Mouse (Mus musculus) thymus, postnatal 25 days (tissue): ENCODE measurements at regions not wholly inside any gene's neighbourhood (a gene's known extent, or its start where the extent isn't known, plus 50 kb on each side); places are given as distances from the start of the nearest gene placed in this dataset.

Experiments used
- DNase-seq: peaks from one replicate; pipeline ENCODE4 v3.0.0; 2022

GRCm38 (mm10) chr9:32815473-32815872 lies 179.5 kb downstream of the Ets1 start:
- peak; percentile 66 for DNase-seq

GRCm38 (mm10) chr9:32816649-32817425 lies 180.8 kb downstream of the Ets1 start:
- peak; percentile 47 for DNase-seq

GRCm38 (mm10) chr9:32817442-32818358 lies 181.7 kb downstream of the Ets1 start:
- DNase-seq, result no peak

GRCm38 (mm10) chr9:32823439-32824133 lies 187.6 kb downstream of the Ets1 start:
- no peak for DNase-seq

DNA sequence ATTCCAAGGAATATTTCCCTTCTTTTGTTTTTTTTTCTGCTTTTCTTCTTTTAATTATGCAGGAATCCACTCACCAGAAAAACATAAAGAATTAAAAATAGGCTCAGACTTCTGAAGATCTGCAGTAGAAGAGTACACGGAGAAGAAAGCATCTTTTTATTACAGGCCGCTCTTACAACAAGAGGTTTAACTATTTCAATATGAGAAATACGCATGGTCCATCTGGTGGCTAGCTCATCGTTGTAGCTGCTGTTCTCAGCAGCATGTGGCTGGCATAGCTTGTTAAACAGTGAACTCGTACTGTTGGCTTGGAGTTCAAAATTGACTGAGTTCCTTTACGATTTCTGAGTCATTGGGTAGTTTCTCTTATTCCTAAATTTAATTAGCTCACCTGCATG lies 188.1 kb downstream of the Ets1 start:
- no peak for DNase-seq

- DNase-seq, result no peak
These were observed 194.4 kb downstream of the Ets1 start for GRCm38 (mm10) chr9:32830268-32830891.

GRCm38 (mm10) chr9:32833373-32833772 lies 197.4 kb downstream of the Ets1 start:
- no peak for DNase-seq

DNA sequence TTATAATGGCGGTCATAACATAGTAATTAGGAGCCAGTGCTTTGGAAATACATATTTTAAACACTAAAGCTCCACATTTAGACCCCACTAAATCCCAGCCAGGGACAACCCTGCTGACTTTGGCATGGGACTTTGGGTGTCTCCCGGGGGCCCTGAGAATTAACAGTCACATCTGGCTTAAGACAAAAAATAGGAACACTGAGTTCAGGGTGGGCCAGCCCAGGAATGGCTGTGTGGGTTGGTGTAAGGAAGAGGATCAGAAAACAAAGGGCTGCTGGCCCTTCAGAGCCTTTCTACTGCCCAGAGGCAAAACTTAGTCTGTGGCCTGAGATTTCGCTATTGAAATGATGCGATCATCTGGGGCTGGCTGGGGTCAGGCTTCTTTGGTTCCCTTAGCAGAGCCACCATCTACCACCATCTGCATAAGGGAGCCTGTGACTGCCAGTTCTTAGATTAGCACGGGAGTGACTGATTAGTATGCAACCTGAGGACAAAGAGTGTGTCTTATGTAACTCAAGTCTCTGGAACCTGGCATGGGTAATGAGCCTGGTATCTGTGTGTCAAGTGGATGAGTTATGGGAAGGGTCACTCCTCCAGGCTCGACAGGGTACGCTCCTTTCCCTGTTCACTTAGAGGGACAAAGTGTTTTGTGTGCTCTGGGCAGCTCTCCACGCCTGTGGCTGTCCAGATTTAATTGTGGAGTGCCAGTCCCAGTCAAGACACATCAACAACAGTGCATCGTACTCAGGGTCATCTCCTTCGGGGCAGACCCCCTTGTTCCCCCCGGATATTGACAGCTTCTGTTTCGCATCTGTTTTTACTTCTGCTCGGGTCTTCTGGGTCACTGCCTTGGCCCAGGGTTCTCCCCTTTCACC lies 199.0 kb downstream of the Ets1 start:
- no peak for DNase-seq

DNA sequence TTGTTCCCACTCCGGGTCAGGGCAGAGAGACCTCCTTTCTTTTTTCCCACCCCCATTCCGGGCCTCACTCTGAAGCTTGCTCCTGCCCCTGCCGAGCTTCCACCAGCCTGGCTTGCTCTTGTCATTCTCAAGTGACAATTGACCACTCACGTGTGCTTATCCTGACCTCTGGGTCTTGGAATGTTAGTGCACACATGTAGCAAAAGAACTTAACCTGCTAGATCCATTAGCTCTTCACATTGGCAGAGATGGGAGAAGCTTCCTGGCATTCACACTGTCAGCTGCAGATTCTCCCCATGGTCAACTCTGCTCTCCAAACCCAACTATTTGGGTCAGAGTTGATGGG lies 199.6 kb downstream of the Ets1 start:
- DNase-seq, result no peak

DNA sequence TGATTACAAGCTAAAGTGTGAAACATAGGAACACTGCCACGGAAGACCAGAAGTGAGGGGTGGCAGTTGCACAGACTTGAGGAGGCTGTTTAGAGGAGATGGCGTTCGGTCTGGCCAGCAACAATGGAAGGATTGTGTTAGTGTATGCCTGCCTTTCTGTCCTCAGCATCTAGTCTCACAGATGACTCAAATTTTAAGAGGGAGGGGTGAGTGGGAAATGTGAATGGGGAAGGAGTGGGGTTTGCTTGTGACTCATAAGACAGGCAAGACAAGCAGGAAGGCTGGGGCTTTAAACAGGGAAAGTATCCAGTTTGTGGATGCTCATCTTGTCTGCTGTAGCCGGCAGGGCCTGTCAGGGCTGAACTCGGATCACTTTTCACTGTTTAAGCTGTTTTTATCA lies 200.3 kb downstream of the Ets1 start:
- no peak for DNase-seq

GRCm38 (mm10) chr9:32847361-32847760 lies 211.3 kb downstream of the Ets1 start:
- no peak for DNase-seq

DNA sequence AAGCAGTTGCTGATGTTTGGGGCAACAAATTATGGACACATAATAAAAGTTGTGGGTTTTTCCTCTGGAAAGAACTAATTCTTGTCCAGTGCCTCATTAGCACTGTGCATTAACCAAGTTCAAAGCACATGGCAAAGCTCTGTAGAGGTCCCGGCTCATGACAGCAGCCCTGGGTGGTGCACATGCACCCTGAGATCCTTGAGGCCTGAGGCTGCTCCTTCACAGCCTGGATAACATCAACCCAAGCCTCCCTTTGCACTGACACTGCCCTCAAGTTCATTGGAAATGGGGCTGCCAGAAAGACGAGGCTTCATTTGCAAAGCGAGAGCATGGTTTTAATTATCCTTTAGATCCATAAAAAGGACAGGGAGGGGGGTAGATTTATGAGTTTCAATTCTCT lies 216.3 kb downstream of the Ets1 start:
- DNase-seq, result no peak

DNA sequence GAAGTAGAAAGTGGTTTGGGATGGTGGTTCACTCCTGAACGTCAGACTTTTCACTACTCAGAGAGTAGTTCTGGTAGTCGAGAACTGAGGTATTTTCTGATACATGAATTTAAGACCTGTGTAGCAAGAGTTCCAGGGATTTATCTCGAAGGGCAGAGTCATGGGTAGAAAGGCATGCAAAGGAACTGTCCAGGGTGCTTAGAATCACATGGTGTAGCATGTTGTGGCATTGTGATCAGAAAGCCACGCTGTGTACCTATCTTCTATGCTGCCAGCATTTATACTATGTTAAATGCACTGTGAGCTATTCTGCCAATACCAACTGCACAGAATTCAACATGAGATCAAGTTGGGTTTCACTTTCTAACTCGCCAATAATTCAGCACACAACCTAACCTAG lies 227.3 kb downstream of the Ets1 start:
- DNase-seq, result no peak

DNA sequence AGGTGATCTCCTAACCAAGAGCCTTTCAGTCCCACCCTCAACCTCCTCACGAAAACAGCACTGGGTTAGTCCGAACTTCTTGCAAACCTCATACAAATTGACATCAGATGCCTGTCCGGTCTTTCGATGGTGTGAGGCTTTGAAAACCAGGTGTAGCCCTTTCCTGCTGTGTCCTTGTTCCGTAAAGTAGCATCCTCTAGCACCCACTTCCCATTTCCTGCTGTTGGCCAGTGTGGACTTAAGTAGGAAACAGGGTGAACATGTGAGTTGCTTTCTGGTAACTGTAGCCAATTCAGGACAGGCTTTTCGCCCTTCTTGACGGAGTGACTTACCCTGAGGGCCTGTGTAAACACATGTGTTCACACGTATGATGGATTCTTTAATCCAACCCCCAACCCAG lies 232.9 kb downstream of the Ets1 start:
- DNase-seq, result no peak

GRCm38 (mm10) chr9:32874306-32874875 lies 238.4 kb downstream of the Ets1 start:
- DNase-seq, result no peak

DNA sequence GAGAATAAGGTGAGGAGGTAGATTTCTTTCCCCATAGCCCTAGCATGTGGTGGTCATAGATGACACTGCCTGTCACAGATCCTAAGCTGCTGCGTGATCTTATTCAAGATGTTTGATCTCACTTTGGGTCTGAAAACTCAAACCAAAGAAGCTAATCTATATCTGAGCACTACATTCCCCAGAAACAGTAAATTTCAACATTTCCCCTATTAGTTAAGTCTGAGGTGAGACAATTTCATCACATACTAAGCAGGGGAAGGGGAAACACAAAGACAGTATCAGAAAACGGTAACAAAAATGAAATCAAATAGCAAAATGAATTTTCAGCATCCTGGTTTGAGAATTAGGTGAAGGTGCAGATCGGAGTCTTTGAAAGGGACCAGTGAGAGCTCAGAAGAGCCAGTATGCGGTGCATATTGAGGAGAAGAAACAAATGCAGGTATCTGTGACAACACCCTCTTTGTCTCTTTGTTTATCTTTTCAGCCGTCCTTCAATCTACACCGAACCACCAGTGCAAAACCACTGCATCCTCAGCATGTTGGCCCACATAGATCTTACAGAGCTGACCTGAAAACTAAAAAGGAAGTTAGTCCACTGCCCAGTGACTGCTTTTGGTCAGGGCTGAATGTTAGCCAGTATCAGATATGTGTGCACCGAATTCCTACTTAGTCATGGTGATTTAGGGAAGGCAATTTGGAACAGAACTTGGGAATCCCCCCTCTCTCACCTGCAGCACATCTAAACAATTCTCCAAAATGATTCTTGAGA lies 247.0 kb downstream of the Ets1 start:
- DNase-seq, result no peak

DNA sequence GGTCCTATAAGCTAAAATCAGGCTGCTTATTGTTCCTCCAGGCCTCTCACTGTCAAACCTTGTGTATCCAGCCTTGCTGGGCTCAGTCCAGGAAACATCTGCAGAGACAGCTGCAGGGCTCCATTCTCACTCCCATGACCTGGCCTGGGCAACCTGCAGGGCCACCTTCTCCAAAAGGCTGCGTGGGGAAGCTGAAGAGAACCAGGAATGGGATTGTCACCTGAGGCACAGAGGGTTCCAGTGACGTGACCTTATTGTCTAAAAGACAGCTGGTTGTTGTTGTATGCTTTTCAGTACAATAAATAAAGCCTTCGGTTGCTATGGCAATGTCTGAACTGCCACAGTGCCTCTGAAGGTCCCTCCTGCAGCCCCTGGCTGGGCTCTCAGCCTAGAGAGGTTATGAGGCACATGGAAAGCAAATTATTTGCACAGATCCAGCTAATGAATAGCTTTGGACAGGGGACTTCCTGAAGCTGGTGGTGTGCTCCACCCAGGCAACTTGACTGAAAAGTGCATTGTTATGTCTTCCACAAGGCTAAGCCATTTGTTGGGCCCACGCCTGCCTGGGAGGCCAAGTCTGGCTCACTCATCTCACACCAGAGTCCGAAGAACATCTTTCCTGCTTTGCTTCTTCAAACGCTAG lies 250.1 kb downstream of the Ets1 start:
- no peak for DNase-seq

GRCm38 (mm10) chr9:32899801-32900200 lies 263.8 kb downstream of the Ets1 start:
- DNase-seq, result no peak

- DNase-seq, result no peak
These were observed 265.3 kb downstream of the Ets1 start for GRCm38 (mm10) chr9:32901287-32901686.

DNA sequence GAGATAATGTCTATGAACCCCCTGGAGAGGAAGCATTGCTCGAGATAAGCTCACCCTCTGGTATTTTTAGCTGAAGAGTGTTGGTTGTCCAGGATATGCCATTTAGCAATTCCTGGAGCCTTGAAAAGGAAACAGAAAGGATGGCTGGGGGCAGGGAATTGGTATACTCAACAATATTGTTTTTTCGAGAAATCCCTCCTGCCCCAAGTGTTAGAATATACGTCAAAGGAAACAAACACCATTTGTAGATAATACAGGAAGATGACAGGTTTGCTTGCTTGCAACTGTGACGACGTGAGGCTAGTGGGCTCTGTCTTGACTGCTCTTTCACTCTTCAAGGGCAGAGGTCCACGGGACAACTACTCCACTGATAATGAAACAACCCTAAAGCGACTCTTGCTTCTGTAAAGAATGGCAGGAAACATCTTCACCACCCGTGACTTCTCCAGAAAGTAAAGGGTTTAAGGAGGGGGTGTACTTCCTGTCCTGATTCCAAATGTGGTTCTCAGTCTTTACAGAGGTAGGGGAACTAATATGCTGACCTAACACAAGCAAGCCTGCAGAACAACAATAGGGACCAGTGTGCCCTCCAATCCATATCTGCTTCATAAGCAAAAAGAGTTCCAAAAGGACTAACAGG lies 270.3 kb downstream of the Ets1 start:
- DNase-seq, result peak; percentile 36
